Mouse (Mus musculus): ENCODE results near the gene Rbfox3. TPM values are rescaled to one million over a fixed set of nuclear protein-coding genes. Genes with fewer than 3 reads are reported as not detected.

The Rbfox3 gene
- polyA plus RNA-seq, 1 experiment: 117 TPM

- Histone ChIP-seq H3K4me3 (ENCODE audit: insufficient read depth, low read length) (no peak overlapping the region), H3K4me1 (ENCODE audit: control insufficient read depth, insufficient read depth, low read length) (peaks cover 1% of the 10 kb centered on the region), H3K27ac (ENCODE audit: insufficient read depth, low read length) (no peak overlapping the region)
- TF ChIP-seq POLR2A (IDR thresholded peaks at IDR 0.05; ENCODE audit: extremely low read depth, insufficient read depth, low read length) (no peak), CTCF (IDR thresholded peaks at IDR 0.05; ENCODE audit: extremely low read depth, insufficient read depth, low read length) (no peak)
These were observed 10.5 kb upstream of the Rbfox3 start for GRCm38 (mm10) chr11:118921852-118922251.

GRCm38 (mm10) chr11:118916423-118917030 lies 5.1 kb upstream of the Rbfox3 start:
- TF ChIP-seq POLR2A (IDR thresholded peaks at IDR 0.05; ENCODE audit: extremely low read depth, insufficient read depth, low read length) (0 out of 2 replicates have a peak, but pooled peaks have one; percentile 40), CTCF (IDR thresholded peaks at IDR 0.05; ENCODE audit: extremely low read depth, insufficient read depth, low read length) (no peak)
- no peak overlapping the region for H3K27ac ChIP-seq (ENCODE audit: insufficient read depth, low read length)
- no peak overlapping the region for H3K4me3 ChIP-seq (ENCODE audit: insufficient read depth, low read length)
- peaks cover 7% of the 10 kb centered on the region for H3K4me1 ChIP-seq (ENCODE audit: control insufficient read depth, insufficient read depth, low read length)

GRCm38 (mm10) chr11:118915888-118916287 lies 4.5 kb upstream of the Rbfox3 start:
- TF ChIP-seq CTCF (IDR thresholded peaks at IDR 0.05; ENCODE audit: extremely low read depth, insufficient read depth, low read length): no peak
- TF ChIP-seq POLR2A (IDR thresholded peaks at IDR 0.05; ENCODE audit: extremely low read depth, insufficient read depth, low read length): no peak
- peaks cover 7% of the 10 kb centered on the region for H3K4me1 ChIP-seq (ENCODE audit: control insufficient read depth, insufficient read depth, low read length)
- H3K27ac ChIP-seq (ENCODE audit: insufficient read depth, low read length): no peak overlapping the region
- no peak overlapping the region for H3K4me3 ChIP-seq (ENCODE audit: insufficient read depth, low read length)

DNA sequence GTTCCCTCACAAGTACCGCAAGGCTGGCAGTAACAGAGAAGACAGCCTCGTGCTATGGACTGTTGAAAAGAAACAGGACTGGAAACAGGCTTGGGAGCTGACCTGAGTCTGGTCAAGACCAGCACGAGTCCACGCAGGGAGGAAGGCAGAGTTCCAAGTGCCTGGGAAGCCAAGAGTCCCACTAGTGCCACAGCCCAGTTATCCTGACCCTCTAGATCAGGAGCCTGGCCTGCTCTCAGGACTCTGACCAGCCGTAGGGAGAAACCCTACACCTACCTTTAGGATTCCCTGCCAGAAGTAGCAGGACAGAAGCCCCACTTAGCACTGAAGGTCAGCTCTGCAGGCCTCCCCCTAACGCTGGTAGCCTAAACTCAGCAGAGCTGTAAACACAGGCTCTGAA lies 1.3 kb upstream of the Rbfox3 start:
- Histone ChIP-seq H3K27ac (ENCODE audit: insufficient read depth, low read length) (no peak overlapping the region; the same call in 1 of the 2 replicates), H3K4me1 (ENCODE audit: control insufficient read depth, insufficient read depth, low read length) (peaks cover 7% of the 10 kb centered on the region), H3K4me3 (ENCODE audit: insufficient read depth, low read length) (no peak overlapping the region)
- TF ChIP-seq POLR2A (IDR thresholded peaks at IDR 0.05; ENCODE audit: extremely low read depth, insufficient read depth, low read length) (no peak), CTCF (IDR thresholded peaks at IDR 0.05; ENCODE audit: extremely low read depth, insufficient read depth, low read length) (no peak)

- Histone ChIP-seq H3K27ac (ENCODE audit: insufficient read depth, low read length) (no peak overlapping the region), H3K4me3 (ENCODE audit: insufficient read depth, low read length) (no peak overlapping the region), H3K4me1 (ENCODE audit: control insufficient read depth, insufficient read depth, low read length) (peaks cover 2% of the 10 kb centered on the region)
- TF ChIP-seq CTCF (IDR thresholded peaks at IDR 0.05; ENCODE audit: extremely low read depth, insufficient read depth, low read length) (no peak), POLR2A (IDR thresholded peaks at IDR 0.05; ENCODE audit: extremely low read depth, insufficient read depth, low read length) (no peak)
These were observed 641 bp downstream of the Rbfox3 start for GRCm38 (mm10) chr11:118910756-118911155.

GRCm38 (mm10) chr11:118909814-118910201 lies 1.6 kb downstream of the Rbfox3 start:
- H3K27ac ChIP-seq (ENCODE audit: insufficient read depth, low read length): peak overlapping the region; percentile 49; the same call in 1 of the 2 replicates
- H3K4me1 ChIP-seq (ENCODE audit: control insufficient read depth, insufficient read depth, low read length): peaks cover 7% of the 10 kb centered on the region; the same call in 1 of the 2 replicates
- TF ChIP-seq POLR2A (IDR thresholded peaks at IDR 0.05; ENCODE audit: extremely low read depth, insufficient read depth, low read length) (no peak), CTCF (IDR thresholded peaks at IDR 0.05; ENCODE audit: extremely low read depth, insufficient read depth, low read length) (no peak)
- H3K4me3 ChIP-seq (ENCODE audit: insufficient read depth, low read length): peak overlapping the region; percentile 72

- TF ChIP-seq POLR2A (IDR thresholded peaks at IDR 0.05; ENCODE audit: extremely low read depth, insufficient read depth, low read length): 0 out of 2 replicates have a peak, but pooled peaks have one; percentile 12
- TF ChIP-seq CTCF (IDR thresholded peaks at IDR 0.05; ENCODE audit: extremely low read depth, insufficient read depth, low read length): no peak
- peaks cover 7% of the 10 kb centered on the region; the same call in 1 of the 2 replicates for H3K4me1 ChIP-seq (ENCODE audit: control insufficient read depth, insufficient read depth, low read length)
- peak overlapping the region; percentile 95 for H3K27ac ChIP-seq (ENCODE audit: insufficient read depth, low read length)
- H3K4me3 ChIP-seq (ENCODE audit: insufficient read depth, low read length): peak overlapping the region; percentile 72
These were observed 2.2 kb downstream of the Rbfox3 start for GRCm38 (mm10) chr11:118908981-118909813.

DNA sequence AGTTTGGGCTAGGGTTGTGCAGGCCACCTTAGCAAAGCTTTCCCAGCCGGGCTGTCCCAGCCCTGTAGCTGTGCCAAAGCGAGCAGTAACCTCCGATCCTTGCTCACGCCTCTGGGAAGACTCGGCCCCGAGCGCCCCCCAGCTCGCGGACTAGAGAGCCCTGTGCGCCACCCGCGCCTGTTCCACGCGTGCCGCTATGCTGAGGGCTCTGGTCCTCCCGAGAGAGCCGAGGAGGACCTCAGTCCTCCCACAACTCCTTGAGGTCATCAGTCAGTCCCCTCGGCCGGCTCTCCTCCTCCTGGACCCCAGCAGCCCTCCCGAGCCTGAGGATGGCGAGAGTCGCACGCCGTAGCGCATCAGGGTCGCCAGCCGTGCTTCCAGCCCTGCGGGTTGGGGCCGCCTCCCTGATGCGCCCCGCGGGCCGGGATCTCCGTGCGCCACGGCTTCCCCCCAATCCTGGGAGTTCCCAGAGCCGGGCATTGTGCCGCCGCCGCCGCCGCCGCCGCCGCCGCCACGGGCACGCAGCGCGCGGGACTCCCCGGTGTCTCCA lies 2.9 kb downstream of the Rbfox3 start:
- TF ChIP-seq CTCF (IDR thresholded peaks at IDR 0.05; ENCODE audit: extremely low read depth, insufficient read depth, low read length): no peak
- no peak for TF ChIP-seq POLR2A (IDR thresholded peaks at IDR 0.05; ENCODE audit: extremely low read depth, insufficient read depth, low read length)
- H3K27ac ChIP-seq (ENCODE audit: insufficient read depth, low read length): peak overlapping the region; percentile 95
- H3K4me3 ChIP-seq (ENCODE audit: insufficient read depth, low read length): peak overlapping the region; percentile 72
- peaks cover 7% of the 10 kb centered on the region; the same call in 1 of the 2 replicates for H3K4me1 ChIP-seq (ENCODE audit: control insufficient read depth, insufficient read depth, low read length)
